Mouse (Mus musculus) brown adipose tissue, adult 24 weeks (tissue): ENCODE results near the gene Mbtd1. TPM values are rescaled to one million over a fixed set of nuclear protein-coding genes. Genes with fewer than 3 reads are reported as not detected.

Experiments
- H3K27ac ChIP-seq: fragments of 200-500 bp; replicated peaks from 2 replicates; pipeline ENCODE4 v1.5.1; 2012; ENCODE audit warnings: low read depth, mild to moderate bottlenecking, low read length
- H3K4me1 ChIP-seq: fragments of 200-500 bp; 2 replicates; pipeline ENCODE4 v1.6.1; 2012; ENCODE audit warnings: low read length, mixed read lengths; ENCODE audit not compliant: control insufficient read depth, insufficient read depth, insufficient read length
- H3K4me3 ChIP-seq: fragments of 200-500 bp; 2 replicates; pipeline ENCODE4 v1.5.1; 2012; ENCODE audit warnings: low read depth, mild to moderate bottlenecking, low read length, moderate library complexity; ENCODE audit not compliant: insufficient read depth
- polyA plus RNA-seq: library from polyadenylated mRNA; stranded (reverse); fragments of >200 nt; gene quantifications from 2 replicates; pipeline ENCODE4 v1.2.4, GENCODE M21; 2012; ENCODE audit not compliant: missing spikeins, insufficient read depth, insufficient read length

Mbtd1 gene
- polyA plus RNA-seq, 1 experiment = 12.5 TPM

- H3K4me3 ChIP-seq = no peak overlapping the region
- H3K4me1 ChIP-seq = peaks cover 3% of the 10 kb centered on the region; the same call in 1 of the 2 replicates
- no peak overlapping the region for H3K27ac ChIP-seq
Observed at GRCm38 (mm10) chr11:93961482-93961881, 75.8 kb downstream of the Mbtd1 start.

- Histone ChIP-seq H3K4me1 (peaks cover 4% of the 10 kb centered on the region; the same call in 1 of the 2 replicates), H3K27ac (no peak overlapping the region), H3K4me3 (no peak overlapping the region)
Observed at GRCm38 (mm10) chr11:93963013-93963412, 77.4 kb downstream of the Mbtd1 start.

DNA sequence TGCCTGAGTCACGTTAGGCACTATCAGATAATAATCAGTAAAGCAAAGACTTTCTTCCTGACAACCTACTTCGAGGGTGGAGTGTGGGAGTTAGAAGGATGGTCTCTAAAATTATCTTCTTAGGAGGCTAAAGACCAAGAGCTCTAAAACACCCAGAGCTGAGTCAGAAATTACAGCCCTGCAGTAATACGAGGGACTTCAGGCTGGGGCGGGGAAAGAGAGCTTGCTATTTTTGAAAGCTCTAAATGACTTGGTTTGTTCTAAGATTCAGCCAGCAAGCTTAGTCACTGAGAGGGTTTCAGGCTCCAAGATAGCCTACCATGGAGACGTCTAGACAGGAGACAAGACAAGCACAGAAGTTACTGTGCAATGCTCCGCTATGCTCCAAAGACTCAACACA lies 79.7 kb downstream of the Mbtd1 start:
- Histone ChIP-seq H3K4me3 (no peak overlapping the region), H3K4me1 (peaks cover 4% of the 10 kb centered on the region; the same call in 1 of the 2 replicates), H3K27ac (no peak overlapping the region)

DNA sequence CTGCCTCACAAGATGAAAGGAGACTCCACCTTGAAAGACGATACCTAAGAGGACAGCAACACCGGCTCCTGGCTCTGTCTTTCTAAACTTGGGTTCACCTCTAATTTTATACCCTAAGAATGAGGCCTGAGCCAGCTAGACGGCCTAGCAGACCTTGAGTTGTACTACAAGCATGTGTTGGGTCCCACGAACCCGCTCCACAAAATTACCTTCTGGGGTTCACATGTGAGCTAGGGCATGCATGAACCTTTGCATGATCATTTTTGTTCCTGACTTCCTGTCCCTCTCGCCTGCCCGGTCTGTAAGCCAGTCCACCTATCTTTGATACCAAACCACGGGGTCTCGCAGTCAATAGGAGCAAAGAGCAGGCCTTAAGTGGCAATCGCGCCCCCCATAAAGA lies 81.7 kb downstream of the Mbtd1 start:
- Histone ChIP-seq H3K4me1 (peaks cover 4% of the 10 kb centered on the region; the same call in 1 of the 2 replicates), H3K27ac (peak overlapping the region; percentile 81), H3K4me3 (peak overlapping the region; percentile 88)

GRCm38 (mm10) chr11:93968005-93968847 lies 82.6 kb downstream of the Mbtd1 start, which contains the start of the genes Gm20390 and Nme1:
TSS of gene Gm20390 (minus strand) at chr11:93968293.
TSS of gene Nme1 (minus strand) at chr11:93968521.
- peaks cover 7% of the 10 kb centered on the region; the same call in 1 of the 2 replicates for H3K4me1 ChIP-seq
- H3K4me3 ChIP-seq = peak within 1 kb of the TSS; percentile 88
- H3K27ac ChIP-seq = peak within 1 kb of the TSS; percentile 81

GRCm38 (mm10) chr11:93968848-93969128 lies 83.1 kb downstream of the Mbtd1 start:
- H3K4me1 ChIP-seq = peaks cover 7% of the 10 kb centered on the region; the same call in 1 of the 2 replicates
- H3K27ac ChIP-seq = peak overlapping the region; percentile 35
- peak overlapping the region; percentile 24; the same call in 1 of the 2 replicates for H3K4me3 ChIP-seq

DNA sequence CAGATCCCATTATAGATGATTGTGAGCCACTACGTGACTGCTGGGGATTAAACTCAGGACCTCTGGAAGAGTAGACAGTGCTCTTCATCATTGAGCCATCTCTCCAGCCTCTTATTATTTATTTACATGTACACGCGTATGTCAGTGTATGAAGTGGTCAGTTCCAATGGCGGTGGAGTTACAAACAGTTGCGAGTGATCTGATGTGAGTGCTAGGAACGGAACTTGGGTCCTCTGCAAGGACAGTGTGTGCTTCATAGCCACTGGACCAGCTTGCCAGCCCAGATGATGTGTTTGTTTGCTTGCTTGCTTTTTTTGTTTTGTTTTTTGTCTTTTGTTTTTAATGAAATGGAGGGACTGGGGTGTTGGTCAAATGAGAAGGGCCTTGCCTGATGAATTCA lies 83.5 kb downstream of the Mbtd1 start:
- peaks cover 7% of the 10 kb centered on the region; the same call in 1 of the 2 replicates for H3K4me1 ChIP-seq
- peak overlapping the region; percentile 35; the same call in 1 of the 2 replicates for H3K27ac ChIP-seq
- no peak overlapping the region for H3K4me3 ChIP-seq

DNA sequence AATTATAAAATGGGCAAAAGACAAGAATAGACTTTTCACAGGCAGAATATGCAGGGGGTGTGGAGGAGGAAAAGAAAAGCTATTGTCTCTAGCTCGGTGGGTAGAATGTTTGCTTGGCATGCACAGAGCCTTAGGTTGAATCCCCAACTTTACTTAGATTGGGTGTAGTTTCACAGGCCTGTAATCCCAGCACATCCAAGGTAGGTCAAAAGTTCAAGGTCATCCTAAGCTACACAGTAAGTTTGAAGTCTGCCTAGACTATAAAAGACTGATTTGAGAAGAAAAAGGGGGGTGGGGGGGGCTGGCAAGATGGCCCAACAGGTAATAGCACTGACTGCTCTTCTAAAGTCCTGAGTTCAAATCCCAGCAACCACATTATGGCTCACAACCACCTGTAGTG lies 84.1 kb downstream of the Mbtd1 start:
- Histone ChIP-seq H3K4me3 (no peak overlapping the region), H3K4me1 (peaks cover 7% of the 10 kb centered on the region; the same call in 1 of the 2 replicates), H3K27ac (no peak overlapping the region; the same call in 1 of the 2 replicates)

DNA sequence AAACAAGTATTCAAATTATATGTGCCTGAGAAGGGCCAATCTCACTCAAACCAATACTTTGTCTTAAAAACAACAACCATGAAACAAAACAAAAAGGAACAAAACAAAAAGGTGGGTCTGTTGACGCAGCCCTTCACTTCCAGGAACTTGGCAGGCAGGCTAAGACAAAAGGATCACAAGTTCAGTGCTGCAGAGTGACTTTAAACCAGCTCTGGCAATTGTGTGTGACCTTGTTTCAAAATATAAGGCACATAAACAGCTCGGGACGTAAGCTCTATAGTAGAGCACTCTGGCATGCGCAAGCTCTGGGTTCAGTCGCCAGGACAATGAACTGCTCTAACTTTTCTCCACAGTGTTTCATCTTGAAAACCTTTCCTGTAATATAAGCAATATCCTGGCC lies 87.3 kb downstream of the Mbtd1 start:
- 0 out of 2 replicates have a peak overlapping the region, but pooled peaks have one; percentile 15 for H3K27ac ChIP-seq
- H3K4me3 ChIP-seq = no peak overlapping the region
- peaks cover 2% of the 10 kb centered on the region; the same call in 1 of the 2 replicates for H3K4me1 ChIP-seq

GRCm38 (mm10) chr11:93979502-93980049 lies 93.9 kb downstream of the Mbtd1 start:
- H3K4me3 ChIP-seq = no peak overlapping the region
- H3K4me1 ChIP-seq = no peaks in the 10 kb centered on the region
- H3K27ac ChIP-seq = no peak overlapping the region

GRCm38 (mm10) chr11:93984619-93985018 lies 99.0 kb downstream of the Mbtd1 start:
- Histone ChIP-seq H3K27ac (no peak overlapping the region), H3K4me3 (no peak overlapping the region), H3K4me1 (peaks cover 21% of the 10 kb centered on the region)

GRCm38 (mm10) chr11:93985265-93985664 lies 99.6 kb downstream of the Mbtd1 start:
- Histone ChIP-seq H3K4me1 (peaks cover 22% of the 10 kb centered on the region), H3K4me3 (no peak overlapping the region), H3K27ac (no peak overlapping the region)

DNA sequence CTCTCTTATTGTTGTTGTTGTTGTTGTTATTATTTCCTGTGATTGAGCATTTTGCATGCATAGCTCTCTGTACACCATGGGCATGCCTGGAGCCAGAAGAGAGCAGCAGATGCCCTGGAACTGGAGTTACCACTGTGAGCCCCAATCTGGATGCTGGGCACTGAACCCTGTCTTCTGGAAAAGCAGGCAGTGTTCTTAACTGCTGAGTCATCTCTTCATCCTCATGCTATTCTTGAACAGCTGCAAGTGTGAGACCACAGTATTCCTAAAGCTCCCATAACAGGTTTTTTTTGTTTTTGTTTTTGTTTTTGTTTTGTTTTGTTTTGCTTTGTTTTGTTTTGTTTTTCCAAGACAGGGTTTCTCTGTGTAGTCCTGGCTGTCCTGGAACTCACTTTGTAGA lies 100.6 kb downstream of the Mbtd1 start:
- H3K27ac ChIP-seq = no peak overlapping the region
- peaks cover 22% of the 10 kb centered on the region for H3K4me1 ChIP-seq
- no peak overlapping the region for H3K4me3 ChIP-seq

GRCm38 (mm10) chr11:93987026-93987425 lies 101.4 kb downstream of the Mbtd1 start:
- Histone ChIP-seq H3K4me1 (peaks cover 22% of the 10 kb centered on the region), H3K27ac (peak overlapping the region; percentile 98), H3K4me3 (no peak overlapping the region)

DNA sequence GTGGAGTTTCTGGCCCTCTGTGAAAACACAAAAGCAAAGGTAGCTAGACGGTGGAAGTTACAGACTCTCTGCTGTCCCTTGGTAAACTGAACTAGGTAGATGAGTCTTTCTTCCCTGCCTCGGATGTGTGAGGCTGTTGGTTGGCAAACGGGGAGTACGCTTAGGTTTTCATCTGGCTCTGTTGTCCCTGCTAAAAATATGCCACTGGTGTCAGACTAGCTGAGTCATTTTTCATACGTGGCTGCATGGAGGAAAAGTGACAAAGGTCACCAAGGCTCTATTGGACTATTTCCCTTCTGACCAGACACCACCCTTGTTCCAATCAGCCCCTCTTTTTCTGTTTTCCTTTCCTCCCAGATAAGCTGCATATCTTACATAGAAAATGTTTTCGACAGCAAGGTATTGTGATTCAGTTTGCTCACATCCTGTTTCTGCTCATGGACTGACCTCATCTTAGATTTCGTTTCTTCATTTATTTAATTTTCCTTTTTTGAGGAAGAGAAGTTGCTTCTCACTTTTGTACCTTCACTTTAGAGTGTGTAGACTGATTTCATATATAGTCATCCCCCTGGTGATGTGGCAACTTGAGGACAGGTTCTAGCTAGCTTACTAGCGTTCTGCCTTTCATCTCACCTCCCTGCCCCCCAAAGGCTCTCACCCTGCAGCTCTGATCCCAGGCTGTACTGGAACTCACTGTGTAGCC lies 102.1 kb downstream of the Mbtd1 start:
- H3K27ac ChIP-seq = peak overlapping the region; percentile 98
- no peak overlapping the region for H3K4me3 ChIP-seq
- peaks cover 22% of the 10 kb centered on the region for H3K4me1 ChIP-seq
